Mouse (Mus musculus): ENCODE data around the gene Gfra1. TPM values are rescaled to one million over a fixed set of nuclear protein-coding genes. Genes with fewer than 3 reads are reported as not detected.

Gfra1 gene
- 4.0 TPM for polyA plus RNA-seq (2014; fragmentation: Illumina TruSeq; extraction: RNeasy Lipid Tissue Mini Kit (QIAGEN cat#74804))

GRCm38 (mm10) chr19:58455496-58456061 is at the start of gene Gfra1:
Gene Gfra1 (minus strand): TSS chr19:58455909.

Other genes starting within 250 kb of the Gfra1 start
- 1.8 TPM for gene Ccdc172, start 56.1 kb upstream of the Gfra1 start, polyA plus RNA-seq (2014; fragmentation: Illumina TruSeq; extraction: RNeasy Lipid Tissue Mini Kit (QIAGEN cat#74804))
- gene Pnlip, start 196.6 kb upstream of the Gfra1 start, polyA plus RNA-seq (2014; fragmentation: Illumina TruSeq; extraction: RNeasy Lipid Tissue Mini Kit (QIAGEN cat#74804)) = 0.74 TPM